Mouse (Mus musculus) forebrain, embryonic 14.5 days (tissue): Measurements from ENCODE around the gene Rad51b. TPM values are rescaled to one million over a fixed set of nuclear protein-coding genes. Genes with fewer than 3 reads are reported as not detected.

Experiments used
- ATAC-seq: fragments of 200-750 bp; cut with Nextera tagmentation; 2 replicates; pipeline ENCODE4 v1.8.0; 2017; ENCODE audit warnings: mild to moderate bottlenecking, moderate library complexity
- DNase-seq: peaks from one replicate; pipeline ENCODE4 v3.0.0-alpha.2; 2015; ENCODE audit warnings: low spot score
- H3K27ac ChIP-seq: fragments of 300-500 bp; sonication (generic); 2 replicates; pipeline ENCODE4 v1.5.1; 2014; ENCODE audit warnings: low read depth, mild to moderate bottlenecking, control low read depth, low read length, moderate library complexity
- H3K27me3 ChIP-seq: fragments of 300-500 bp; sonication (generic); replicated peaks from 2 replicates; pipeline ENCODE4 v1.6.1; 2014; ENCODE audit warnings: low read length, control low read depth, mixed read lengths; ENCODE audit not compliant: control insufficient read depth, insufficient read depth
- H3K36me3 ChIP-seq: fragments of 300-500 bp; sonication (generic); 2 replicates; pipeline ENCODE4 v1.6.1; 2014; ENCODE audit warnings: low read length, control low read depth; ENCODE audit not compliant: control insufficient read depth, insufficient read depth
- H3K4me1 ChIP-seq: fragments of 300-500 bp; sonication (generic); 2 replicates; pipeline ENCODE4 v1.6.1; 2014; ENCODE audit warnings: antibody characterized with exemption, low read length, control low read depth; ENCODE audit not compliant: control insufficient read depth, insufficient read depth
- H3K4me2 ChIP-seq: fragments of 300-500 bp; sonication (generic); 2 replicates; pipeline ENCODE4 v1.6.1; 2014; ENCODE audit warnings: mild to moderate bottlenecking, control low read depth, low read length
- H3K4me3 ChIP-seq: fragments of 300-500 bp; sonication (generic); 2 replicates; pipeline ENCODE4 v1.5.1; 2014; ENCODE audit warnings: low read depth, low read length, control low read depth
- H3K9ac ChIP-seq: fragments of 300-500 bp; sonication (generic); 2 replicates; pipeline ENCODE4 v1.6.1; 2014; ENCODE audit warnings: mild to moderate bottlenecking, low read length, control low read depth, moderate library complexity
- H3K9me3 ChIP-seq: fragments of 300-500 bp; sonication (generic); replicated peaks from 2 replicates; pipeline ENCODE4 v1.6.1; 2016; ENCODE audit warnings: low read length, control low read depth, mixed read lengths; ENCODE audit not compliant: control insufficient read depth
- WGBS: fragments of 180-500 bp; shearing (Covaris S2); extraction: QIAGEN DNeasy Blood & Tissue Kit; methylation state at CpG from one replicate; pipeline ENCODE4 v1.1.7; 2014; 5-methylcytosine and 5-hydroxymethylcytosine counted together
- polyA plus RNA-seq: library from polyadenylated mRNA; unstranded; fragments of >200 nt; fragmentation: Nextera tagmentation; extraction: Ambion mirVana; gene quantifications from 2 replicates; pipeline ENCODE4 v1.2.1, GENCODE M21; 2014

The Rad51b gene
- polyA plus RNA-seq, 1 experiment from 2014 or later, result 3.5 TPM

DNA sequence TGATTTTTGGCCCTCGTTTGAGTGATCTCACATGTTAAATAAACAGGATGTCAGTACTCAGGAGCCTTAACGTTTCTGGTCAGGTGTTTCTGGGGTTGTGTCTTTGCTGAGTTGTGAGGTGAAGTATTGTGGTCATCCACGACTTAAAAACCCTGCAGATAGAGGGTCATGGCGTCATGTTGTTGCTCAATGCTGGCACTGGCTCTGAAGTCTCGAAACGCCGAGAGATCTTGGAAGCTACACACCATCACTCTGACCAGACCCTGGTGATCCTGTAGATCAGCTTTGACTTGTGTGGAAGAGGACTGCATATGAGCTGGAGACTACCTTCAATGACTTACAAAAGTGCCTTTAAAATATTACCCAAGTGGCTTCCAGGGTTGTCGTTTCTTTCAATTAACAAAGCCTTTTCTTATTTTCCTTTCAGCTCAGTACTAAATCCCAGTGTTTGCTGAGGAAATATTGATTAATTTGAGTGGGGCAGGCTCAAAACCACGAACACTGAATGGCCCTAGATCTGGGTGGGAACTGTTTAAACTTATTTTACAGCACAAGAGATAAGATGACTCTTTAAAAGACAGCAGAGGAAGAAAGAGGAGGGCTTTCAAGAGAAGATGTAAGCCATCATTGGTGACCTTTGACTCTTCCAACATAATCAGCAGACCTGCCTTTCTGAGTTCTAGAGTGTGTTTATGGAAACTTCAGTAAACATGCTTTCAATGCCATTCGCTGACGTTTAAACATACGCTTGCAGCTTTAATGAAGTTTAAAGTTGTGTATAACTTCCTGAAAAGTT is 144.3 kb downstream of the Rad51b start:
- Histone ChIP-seq H3K4me2 (no peak overlapping the region), H3K9ac (no peak overlapping the region), H3K36me3 (no peaks in the 10 kb centered on the region), H3K4me3 (no peak overlapping the region), H3K4me1 (no peaks in the 10 kb centered on the region), H3K27ac (no peak overlapping the region), H3K27me3 (no peaks in the 10 kb centered on the region), H3K9me3 (no peaks in the 10 kb centered on the region)
- 82% methylated on average over 12 of the region's 12 CpGs for WGBS
- no peak for DNase-seq
- ATAC-seq, result no peak

- WGBS, result 84% methylated on average over 7 of the region's 7 CpGs
These were observed 145.0 kb downstream of the Rad51b start for GRCm38 (mm10) chr12:79442126-79442525.

GRCm38 (mm10) chr12:79442836-79443390 is 145.8 kb downstream of the Rad51b start:
- Histone ChIP-seq H3K36me3 (no peaks in the 10 kb centered on the region), H3K9me3 (no peaks in the 10 kb centered on the region), H3K4me3 (no peak overlapping the region), H3K4me1 (no peaks in the 10 kb centered on the region), H3K9ac (no peak overlapping the region), H3K27me3 (no peaks in the 10 kb centered on the region), H3K4me2 (no peak overlapping the region), H3K27ac (no peak overlapping the region)
- no peak for DNase-seq
- 78% methylated on average over 6 of the region's 6 CpGs for WGBS
- no peak for ATAC-seq

More at GRCm38 (mm10) chr12:79442126-79442525, 145.0 kb downstream of the Rad51b start:
- Histone ChIP-seq H3K27ac (no peak overlapping the region), H3K4me2 (no peak overlapping the region), H3K9me3 (no peaks in the 10 kb centered on the region), H3K27me3 (no peaks in the 10 kb centered on the region), H3K36me3 (no peaks in the 10 kb centered on the region), H3K4me3 (no peak overlapping the region), H3K9ac (no peak overlapping the region), H3K4me1 (no peaks in the 10 kb centered on the region)
- DNase-seq (no peak), ATAC-seq (no peak)

DNA sequence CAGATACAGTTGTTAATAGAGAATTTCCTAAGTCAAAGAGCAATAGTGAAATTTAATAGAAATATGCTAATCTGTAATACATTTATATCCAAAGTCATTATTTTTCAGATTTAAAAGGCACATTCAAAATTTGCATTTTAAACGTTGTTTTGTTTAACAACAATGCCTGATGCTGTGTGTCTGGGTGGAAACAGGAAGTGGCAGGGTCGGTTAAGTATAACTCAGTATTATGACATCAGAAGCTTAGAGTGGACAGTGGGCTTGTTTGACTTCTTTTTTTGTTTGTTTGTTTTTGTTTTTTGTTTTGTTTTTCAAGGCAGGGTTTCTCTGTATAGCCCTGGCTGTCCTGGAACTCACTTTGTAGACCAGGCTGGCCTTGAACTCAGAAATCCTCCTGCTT is 147.6 kb downstream of the Rad51b start:
- no peak overlapping the region for H3K27ac ChIP-seq
- H3K36me3 ChIP-seq, result no peaks in the 10 kb centered on the region
- WGBS, result 85% methylated on average over 2 of the region's 2 CpGs
- no peak overlapping the region for H3K4me2 ChIP-seq
- no peak overlapping the region for H3K4me3 ChIP-seq
- no peak for DNase-seq
- ATAC-seq, result no peak
- H3K27me3 ChIP-seq, result no peaks in the 10 kb centered on the region
- H3K9ac ChIP-seq, result no peak overlapping the region
- H3K4me1 ChIP-seq, result no peaks in the 10 kb centered on the region
- H3K9me3 ChIP-seq, result no peaks in the 10 kb centered on the region

GRCm38 (mm10) chr12:79447039-79447438 is 150.0 kb downstream of the Rad51b start:
- no peak for ATAC-seq

GRCm38 (mm10) chr12:79449817-79450411 is 152.8 kb downstream of the Rad51b start:
- H3K4me2 ChIP-seq, result no peak overlapping the region
- no peaks in the 10 kb centered on the region for H3K9me3 ChIP-seq
- no peak overlapping the region for H3K9ac ChIP-seq
- H3K4me3 ChIP-seq, result no peak overlapping the region
- H3K36me3 ChIP-seq, result no peaks in the 10 kb centered on the region
- WGBS, result 75% methylated on average over 8 of the region's 8 CpGs
- no peak for ATAC-seq
- no peaks in the 10 kb centered on the region for H3K27me3 ChIP-seq
- no peaks in the 10 kb centered on the region for H3K4me1 ChIP-seq
- DNase-seq, result no peak
- no peak overlapping the region for H3K27ac ChIP-seq

More at GRCm38 (mm10) chr12:79447039-79447438, 150.0 kb downstream of the Rad51b start:
- H3K9me3 ChIP-seq, result no peaks in the 10 kb centered on the region
- no peak for DNase-seq
- WGBS, result 92% methylated on average over 3 of the region's 3 CpGs
- no peak overlapping the region for H3K4me2 ChIP-seq
- no peaks in the 10 kb centered on the region for H3K4me1 ChIP-seq
- no peak overlapping the region for H3K9ac ChIP-seq
- H3K4me3 ChIP-seq, result no peak overlapping the region
- H3K36me3 ChIP-seq, result no peaks in the 10 kb centered on the region
- H3K27me3 ChIP-seq, result no peaks in the 10 kb centered on the region
- H3K27ac ChIP-seq, result no peak overlapping the region

DNA sequence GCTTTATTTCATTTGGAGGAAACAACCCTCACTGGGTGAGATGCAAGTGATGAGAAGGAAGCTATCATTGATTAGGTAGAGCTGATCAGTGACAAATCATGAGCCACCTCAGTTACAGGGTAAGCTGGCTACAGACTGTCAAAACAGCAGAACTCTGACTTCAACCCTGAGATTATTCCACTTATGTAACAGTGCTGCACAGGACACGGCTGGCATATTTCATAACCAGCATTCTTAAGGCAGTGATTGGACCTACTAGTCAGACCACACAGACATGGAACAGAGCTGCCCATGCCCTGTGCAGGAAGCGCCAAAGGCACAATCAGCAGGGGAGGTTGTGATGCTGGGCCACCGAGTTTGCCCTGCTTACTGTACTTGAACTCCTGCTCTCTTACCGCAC is 155.8 kb downstream of the Rad51b start:
- no peaks in the 10 kb centered on the region for H3K36me3 ChIP-seq
- H3K4me3 ChIP-seq, result no peak overlapping the region
- no peak for DNase-seq
- H3K27me3 ChIP-seq, result no peaks in the 10 kb centered on the region
- H3K9me3 ChIP-seq, result no peaks in the 10 kb centered on the region
- no peak overlapping the region for H3K4me2 ChIP-seq
- H3K9ac ChIP-seq, result no peak overlapping the region
- H3K27ac ChIP-seq, result no peak overlapping the region
- 89% methylated on average over 4 of the region's 4 CpGs for whole genome bisulfite sequencing
- peaks cover 6% of the 10 kb centered on the region for H3K4me1 ChIP-seq
- no peak for ATAC-seq

- no peaks in the 10 kb centered on the region for H3K27me3 ChIP-seq
- H3K27ac ChIP-seq, result peak overlapping the region; percentile 10; the same call in 1 of the 2 replicates
- no peak for DNase-seq
- 72% methylated on average over 4 of the region's 4 CpGs for WGBS
- H3K4me1 ChIP-seq, result peaks cover 6% of the 10 kb centered on the region
- H3K9ac ChIP-seq, result no peak overlapping the region
- H3K9me3 ChIP-seq, result no peaks in the 10 kb centered on the region
- no peaks in the 10 kb centered on the region for H3K36me3 ChIP-seq
- H3K4me3 ChIP-seq, result no peak overlapping the region
- H3K4me2 ChIP-seq, result no peak overlapping the region
- no peak for ATAC-seq
These were observed 156.9 kb downstream of the Rad51b start for GRCm38 (mm10) chr12:79454017-79454416.
